Mouse (Mus musculus) stomach, postnatal 0 days (tissue): Measurements from ENCODE around the gene Plbd2. TPM values are rescaled to one million over a fixed set of nuclear protein-coding genes. Genes with fewer than 3 reads are reported as not detected.
"Not testable (repeated sequence)": the region's sequence is repeated elsewhere in the genome, so short reads cannot be mapped to it uniquely, and the experiment has no call there.

Experiments used
- ATAC-seq: fragments of 200-750 bp; cut with Nextera tagmentation; 2 replicates; pipeline ENCODE4 v1.8.0; 2017; ENCODE audit not compliant: low FRiP score, low TSS enrichment
- DNase-seq: peaks from one replicate; pipeline ENCODE4 v3.0.0-alpha.2; 2016; ENCODE audit warnings: low spot score
- H3K27ac ChIP-seq: fragments of 300-500 bp; sonication (generic); replicated peaks from 2 replicates; pipeline ENCODE4 v1.5.1; 2014; ENCODE audit warnings: mild to moderate bottlenecking, control low read depth
- H3K27me3 ChIP-seq: fragments of 300-500 bp; sonication (generic); 2 replicates; pipeline ENCODE4 v1.6.1; 2014; ENCODE audit warnings: low read length; ENCODE audit not compliant: control insufficient read depth, insufficient read depth
- H3K36me3 ChIP-seq: fragments of 300-500 bp; sonication (generic); 2 replicates; pipeline ENCODE4 v1.6.1; 2014; ENCODE audit warnings: low read length, mixed read lengths; ENCODE audit not compliant: control insufficient read depth, insufficient read depth
- H3K4me1 ChIP-seq: fragments of 300-500 bp; sonication (generic); replicated peaks from 2 replicates; pipeline ENCODE4 v1.6.1; 2014; ENCODE audit warnings: antibody characterized with exemption; ENCODE audit not compliant: control insufficient read depth, insufficient read depth
- H3K4me2 ChIP-seq: fragments of 300-500 bp; sonication (generic); replicated peaks from 2 replicates; pipeline ENCODE4 v1.6.1; 2014; ENCODE audit warnings: low read depth, mild to moderate bottlenecking, control low read depth, moderate library complexity
- H3K4me3 ChIP-seq: fragments of 300-500 bp; sonication (generic); 2 replicates; pipeline ENCODE4 v1.5.1; 2014; ENCODE audit warnings: low read depth, low read length, control low read depth
- H3K9ac ChIP-seq: fragments of 300-500 bp; sonication (generic); 2 replicates; pipeline ENCODE4 v1.6.1; 2014; ENCODE audit warnings: mild to moderate bottlenecking, low read length, control low read depth, mixed read lengths
- H3K9me3 ChIP-seq: fragments of 300-500 bp; sonication (generic); 2 replicates; pipeline ENCODE4 v1.6.1; 2016; ENCODE audit warnings: low read length; ENCODE audit not compliant: control insufficient read depth
- CTCF ChIP-seq: IDR thresholded peaks from 2 replicates; pipeline ENCODE4 v1.5.1; 2016; ENCODE audit warnings: antibody characterized with exemption, low read depth, mild to moderate bottlenecking, moderate library complexity
- EP300 ChIP-seq: optimal IDR thresholded peaks from 2 replicates; pipeline ENCODE3; 2016; ENCODE audit warnings: antibody characterized with exemption
- WGBS: fragments of 180-500 bp; shearing (Covaris S2); extraction: QIAGEN DNeasy Blood & Tissue Kit; methylation state at CpG from one replicate; pipeline ENCODE4 v1.1.7; 2014; 5-methylcytosine and 5-hydroxymethylcytosine counted together
- polyA plus RNA-seq: library from polyadenylated mRNA; unstranded; fragments of >200 nt; fragmentation: Nextera tagmentation; extraction: Ambion mirVana; gene quantifications from 2 replicates; pipeline ENCODE4 v1.2.1, GENCODE M21; 2015

The Plbd2 gene
- polyA plus RNA-seq, 1 experiment from 2014 or later = 42.6 TPM

DNA sequence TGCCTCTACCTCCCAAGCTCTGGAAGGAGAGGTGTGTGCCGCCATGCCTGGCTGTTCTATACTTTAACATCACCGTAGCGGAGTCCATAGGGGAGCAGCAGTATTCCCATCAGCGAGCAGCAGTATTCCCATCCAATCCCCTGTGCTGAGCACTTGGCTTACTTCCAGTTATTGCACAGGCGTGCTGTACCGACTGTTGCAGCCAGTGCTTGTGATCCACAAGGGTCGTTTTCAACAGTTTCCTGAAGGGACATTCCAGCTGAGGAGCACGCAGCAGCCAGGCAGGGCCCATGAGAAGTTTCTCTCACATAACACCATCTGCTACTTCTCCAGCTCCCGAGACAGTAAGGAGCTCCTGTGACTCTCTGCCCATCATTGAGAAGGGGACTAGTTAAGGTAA lies 3.1 kb upstream of the Plbd2 start:
- WGBS = 45% methylated on average over 9 of the region's 9 CpGs
- DNase-seq (no peak), ATAC-seq (no peak)

DNA sequence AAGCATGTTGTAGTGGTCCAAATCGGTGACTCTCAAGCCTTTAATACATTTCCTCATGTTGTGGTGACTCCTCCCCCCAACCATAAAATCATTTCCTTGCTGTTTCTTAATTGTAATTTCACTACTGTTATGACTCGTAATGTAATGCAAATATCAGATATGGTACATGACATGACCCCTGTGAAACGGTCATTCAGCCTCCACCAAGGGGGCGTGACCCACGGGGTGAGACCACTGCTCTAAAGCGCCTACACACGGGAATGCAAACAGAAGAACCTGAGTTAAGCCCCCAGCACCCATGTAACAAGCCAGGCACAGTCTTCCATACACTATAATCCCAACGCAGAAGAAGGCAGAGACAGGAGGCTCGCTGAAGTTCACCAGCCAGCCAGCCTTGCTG lies 2.4 kb upstream of the Plbd2 start:
- 0 out of 2 replicates have a peak, but pooled peaks cover 6% of the 10 kb centered on the region for H3K4me1 ChIP-seq
- no peak for TF ChIP-seq CTCF
- no peak for TF ChIP-seq EP300
- H3K9me3 ChIP-seq = no peaks in the 10 kb centered on the region
- no peak overlapping the region for H3K4me3 ChIP-seq
- no peak overlapping the region for H3K9ac ChIP-seq
- no peak for ATAC-seq
- no peak overlapping the region for H3K4me2 ChIP-seq
- H3K27ac ChIP-seq = no peak overlapping the region
- 55% methylated on average over 9 of the region's 9 CpGs for WGBS
- DNase-seq = no peak
- no peaks in the 10 kb centered on the region for H3K36me3 ChIP-seq
- no peaks in the 10 kb centered on the region for H3K27me3 ChIP-seq

More for the DNA sequence above, 3.1 kb upstream of the Plbd2 start:
- H3K27me3 ChIP-seq = no peaks in the 10 kb centered on the region
- no peak for TF ChIP-seq EP300
- TF ChIP-seq CTCF = no peak
- H3K4me1 ChIP-seq = 0 out of 2 replicates have a peak, but pooled peaks cover 6% of the 10 kb centered on the region
- H3K4me3 ChIP-seq = no peak overlapping the region
- no peaks in the 10 kb centered on the region for H3K9me3 ChIP-seq
- H3K27ac ChIP-seq = no peak overlapping the region
- no peak overlapping the region for H3K4me2 ChIP-seq
- H3K36me3 ChIP-seq = no peaks in the 10 kb centered on the region
- no peak overlapping the region for H3K9ac ChIP-seq

DNA sequence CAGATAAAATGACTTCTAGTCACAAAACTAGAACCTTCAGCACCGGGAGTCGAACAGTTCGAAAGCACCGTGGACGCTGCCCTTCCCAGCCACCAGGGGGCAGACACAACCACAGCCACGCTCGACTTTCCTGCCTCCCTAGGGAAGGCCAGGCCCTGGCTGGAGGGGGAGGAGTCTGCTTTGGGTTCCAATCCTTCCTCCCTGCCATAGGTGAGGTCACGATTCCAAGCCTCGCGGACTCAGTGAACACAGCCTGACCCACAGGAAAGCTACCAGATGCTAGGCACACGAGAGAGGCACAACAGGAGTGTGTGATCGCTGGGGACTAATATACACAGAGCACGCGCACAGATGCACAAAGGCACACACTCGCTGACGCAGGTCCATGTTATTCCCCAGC lies 1.9 kb upstream of the Plbd2 start:
- ATAC-seq (peak; percentile 57), DNase-seq (peak; percentile 80)
- Histone ChIP-seq H3K9me3 (no peaks in the 10 kb centered on the region), H3K9ac (no peak overlapping the region; the same call in 1 of the 2 replicates), H3K36me3 (no peaks in the 10 kb centered on the region), H3K4me2 (no peak overlapping the region), H3K4me3 (no peak overlapping the region), H3K27ac (no peak overlapping the region), H3K4me1 (0 out of 2 replicates have a peak, but pooled peaks cover 6% of the 10 kb centered on the region), H3K27me3 (no peaks in the 10 kb centered on the region)
- TF ChIP-seq EP300 (no peak), CTCF (peak; percentile 98)
- WGBS = 20% methylated on average over 16 of the region's 16 CpGs

DNA sequence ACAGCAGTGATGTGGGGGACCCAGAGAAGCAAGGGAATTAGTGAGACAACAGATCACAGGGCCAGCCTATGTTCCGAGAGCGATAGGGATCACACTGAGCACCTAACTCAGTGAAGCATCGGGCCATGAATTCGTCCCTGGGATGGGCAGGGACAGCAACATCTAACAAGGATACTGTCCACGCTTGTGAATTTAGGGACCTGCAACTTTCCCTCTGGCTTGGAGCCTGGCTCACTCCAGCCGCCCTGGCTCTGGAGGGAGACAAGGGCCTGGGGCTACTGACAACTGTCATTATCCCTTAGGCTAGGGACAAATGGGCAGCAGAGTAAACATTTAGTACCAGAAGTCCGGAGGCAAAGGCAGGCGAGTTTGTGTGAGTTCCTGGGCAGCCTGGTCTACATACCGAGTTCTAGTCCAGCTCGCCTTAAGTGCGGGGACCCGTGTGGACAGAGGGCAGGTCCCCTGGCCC lies 716 bp downstream of the Plbd2 start:
- no peaks in the 10 kb centered on the region for H3K36me3 ChIP-seq
- H3K4me1 ChIP-seq = 0 out of 2 replicates have a peak, but pooled peaks cover 6% of the 10 kb centered on the region
- 6% methylated on average over 12 of the region's 12 CpGs for WGBS
- H3K4me2 ChIP-seq = peak overlapping the region; percentile 98
- H3K4me3 ChIP-seq = peak overlapping the region; percentile 90
- ATAC-seq (peak; percentile 2; the same call in 1 of the 2 replicates), DNase-seq (peak; percentile 21)
- H3K9ac ChIP-seq = peak overlapping the region; percentile 90
- no peak overlapping the region for H3K27ac ChIP-seq
- TF ChIP-seq EP300 (no peak), CTCF (no peak)
- H3K27me3 ChIP-seq = no peaks in the 10 kb centered on the region
- no peaks in the 10 kb centered on the region for H3K9me3 ChIP-seq

DNA sequence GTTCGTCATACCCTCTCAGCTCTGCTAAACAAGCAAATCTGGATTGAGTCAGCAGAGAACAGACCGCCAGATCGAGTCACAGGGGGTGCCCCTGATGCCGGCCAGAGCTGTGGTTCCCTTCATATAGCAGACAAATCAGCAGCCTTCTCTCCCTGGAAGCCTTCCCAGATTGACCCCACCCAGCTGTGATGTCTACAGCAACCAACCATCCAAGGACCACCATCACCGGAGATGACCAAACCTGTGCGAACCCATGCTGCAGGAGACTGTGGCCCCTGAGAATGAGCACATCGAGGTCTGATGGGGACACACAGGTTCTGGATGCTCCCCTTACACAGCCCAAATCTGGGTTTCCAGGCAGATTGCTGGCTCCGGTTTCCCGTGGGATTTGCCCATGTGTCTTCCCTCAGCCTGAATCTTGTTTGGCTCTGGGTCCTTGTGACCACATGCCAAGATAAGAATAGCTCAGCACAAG lies 1.2 kb downstream of the Plbd2 start:
- peak overlapping the region; percentile 90 for H3K4me3 ChIP-seq
- H3K9ac ChIP-seq = peak overlapping the region; percentile 90
- peak overlapping the region; percentile 98 for H3K4me2 ChIP-seq
- no peak overlapping the region for H3K27ac ChIP-seq
- WGBS = 51% methylated on average over 9 of the region's 9 CpGs
- no peaks in the 10 kb centered on the region for H3K36me3 ChIP-seq
- TF ChIP-seq EP300 (no peak), CTCF (no peak)
- no peaks in the 10 kb centered on the region for H3K27me3 ChIP-seq
- no peak for DNase-seq
- 0 out of 2 replicates have a peak, but pooled peaks cover 6% of the 10 kb centered on the region for H3K4me1 ChIP-seq
- no peak for ATAC-seq
- no peaks in the 10 kb centered on the region for H3K9me3 ChIP-seq

DNA sequence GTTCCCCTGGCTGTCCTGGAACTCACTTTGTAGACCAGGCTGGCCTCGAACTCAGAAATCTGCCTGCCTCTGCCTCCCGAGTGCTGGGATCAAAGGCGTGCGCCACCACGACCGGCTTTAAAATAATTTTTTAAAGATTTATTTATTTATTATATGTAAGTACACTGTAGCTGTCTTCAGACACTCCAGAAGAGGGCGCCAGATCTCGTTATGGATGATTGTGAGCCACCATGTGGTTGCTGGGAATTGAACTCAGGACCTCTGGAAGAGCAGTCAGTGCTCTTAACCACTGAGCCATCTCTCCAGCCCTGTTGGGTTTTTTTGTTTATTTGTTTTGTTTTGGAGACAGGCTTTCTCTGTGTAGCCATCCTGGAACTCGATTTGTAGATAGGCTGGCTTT lies 2.8 kb downstream of the Plbd2 start:
- H3K4me2 ChIP-seq, DNase-seq, H3K9me3 ChIP-seq, H3K27me3 ChIP-seq, H3K9ac ChIP-seq, H3K36me3 ChIP-seq, H3K27ac ChIP-seq, ATAC-seq, H3K4me3 ChIP-seq, H3K4me1 ChIP-seq: not testable (repeated sequence)
- WGBS = 93% methylated on average over 9 of the region's 9 CpGs
- TF ChIP-seq CTCF = 0 out of 2 replicates have a peak, but pooled peaks have one; percentile 14
